Comparison of ENCODE assay signal across 8 mouse cellular contexts in the genomic region with DNA sequence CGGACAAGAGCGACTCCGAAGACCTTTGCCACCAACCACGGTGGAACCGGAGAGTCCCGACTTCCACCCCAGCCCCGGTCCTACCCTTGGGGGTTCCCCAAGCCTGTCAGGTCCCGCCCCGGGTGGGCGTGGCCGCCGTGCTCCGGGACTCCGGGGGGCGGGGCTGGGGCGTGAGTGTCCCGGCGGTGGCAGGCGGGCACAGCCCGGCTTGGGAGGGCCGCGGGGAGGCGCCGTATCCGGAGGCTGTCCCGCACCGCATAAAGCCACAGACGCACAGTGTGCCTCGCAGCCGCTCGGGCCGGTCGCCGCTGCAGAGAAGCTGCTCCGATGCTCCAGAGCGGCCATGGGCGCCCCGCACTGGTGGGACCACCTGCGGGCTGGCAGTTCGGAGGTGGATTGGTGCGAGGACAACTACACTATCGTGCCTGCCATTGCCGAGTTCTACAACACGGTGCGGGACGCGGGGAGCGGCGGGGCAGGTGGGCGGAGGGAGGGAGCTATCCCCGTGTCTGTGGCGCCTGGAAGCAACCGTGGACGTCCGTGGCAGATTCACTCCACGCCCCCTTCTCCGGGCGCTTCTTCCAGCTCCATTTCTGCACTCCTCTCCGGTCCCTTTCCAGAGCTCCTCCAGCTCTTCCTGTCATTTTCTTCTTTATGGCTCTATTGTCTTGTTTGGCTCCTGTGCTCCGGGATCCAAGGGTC. TPM values are rescaled to one million over a fixed set of nuclear protein-coding genes. Genes with fewer than 3 reads are reported as not detected.
A peak's percentile ranks its signal among the peaks of the same experiment; 100 is the strongest.
DNase-seq lines count a peak whose midpoint lies in the region; ATAC-seq lines count a peak whose summit lies in the region.

A gene (plus strand): TSS at position 251 of the 702 bp plus-strand sequence.

- DNase-seq in adrenal gland, adult 18-20 months (ENCODE audit: low spot score in 2 of 2): peak; percentile 96 to 97
- DNase-seq in embryo, embryonic 10.5 days (ENCODE audit: low spot score): peak; percentile 84
- peak; percentile 92 for DNase-seq in gastrocnemius, postnatal 25 days
- DNase-seq in left cerebral cortex, adult 8-10 months (ENCODE audit: low spot score in 2 of 2): peak; percentile 67 to 79
- DNase-seq in retina, postnatal 7 days (ENCODE audit: low read depth, low spot score): peak; percentile 67
- DNase-seq in urinary bladder, adult 18-20 months (ENCODE audit: low spot score in 2 of 2): peak; percentile 86 to 91

- peak; percentile 90 for ATAC-seq in inflammation-experienced regulatory T-cells, adult 6 months
- peak; percentile 97 for ATAC-seq in megakaryocyte, adult 5-6 weeks (ENCODE audit: poor library complexity, severe bottlenecking)

RNA-seq across cellular contexts. Expression of the gene that starts here (rescaled TPM):
- 10 to 100 TPM; 20.5 to 36.3 TPM for total RNA-seq in adrenal gland, adult 18-20 months (2021)
- 1 to 10 TPM; 1.4 to 2.0 TPM for total RNA-seq in gastrocnemius, postnatal 25 days (2021)
- polyA plus RNA-seq in inflammation-experienced regulatory T-cells, adult 6 months (2017; shearing (Covaris generic)): 1 to 10 TPM; 1.6 to 8.1 (median 6.5) TPM
- total RNA-seq in left cerebral cortex, adult 8-10 months (2022): 10 to 100 TPM in 2 of 4 experiments, 1 to 10 TPM in 2; 6.5 to 11.5 (median 9.3) TPM
- 0.07 TPM in 1 of 2 replicates, not detected in the other for total RNA-seq in megakaryocyte, adult 5-6 weeks (2015)
- total RNA-seq in megakaryocyte, adult 5-6 weeks (2017): 0.15 and 0.69 TPM in 2 replicates

Comparison
In these comparisons a context has a peak if more than half of its experiments do, and no peak if none do; other contexts are left out.
1. Peak in every context shown above with its lines: DNase-seq and ATAC-seq.
2. Peak in ATAC-seq in megakaryocyte, adult 5-6 weeks; RNA of the gene not detected or under 1 TPM.